Mouse (Mus musculus): ENCODE data around the gene Bak1.
A peak's percentile ranks its signal among the peaks of the same experiment; 100 is the strongest.

The Bak1 gene

DNA sequence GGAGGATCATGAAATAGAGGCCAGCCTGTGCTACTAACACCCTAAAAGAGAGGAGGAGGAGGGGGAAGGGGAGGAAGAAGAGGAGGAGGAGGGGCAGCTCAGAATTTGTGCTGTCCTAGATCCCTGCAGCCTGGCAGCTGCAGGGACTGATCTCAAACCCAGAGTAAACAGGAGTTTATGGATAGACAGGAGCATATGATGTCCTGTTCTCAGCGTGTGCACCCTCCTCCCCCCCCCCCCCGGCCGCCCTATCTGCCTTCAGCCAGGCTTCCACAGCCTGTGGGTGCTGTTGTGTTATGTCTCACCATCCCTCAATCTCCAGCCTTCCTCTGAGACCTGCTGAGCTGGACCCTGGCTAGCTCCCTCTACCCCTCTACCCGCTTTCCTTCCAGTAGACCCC is at the start of gene Bak1:
Bak1 (minus strand) TSS at position 101 of the 400 bp plus-strand sequence.
- DNase-seq (ENCODE audit: extremely low read depth, low read depth) = no peak

DNA sequence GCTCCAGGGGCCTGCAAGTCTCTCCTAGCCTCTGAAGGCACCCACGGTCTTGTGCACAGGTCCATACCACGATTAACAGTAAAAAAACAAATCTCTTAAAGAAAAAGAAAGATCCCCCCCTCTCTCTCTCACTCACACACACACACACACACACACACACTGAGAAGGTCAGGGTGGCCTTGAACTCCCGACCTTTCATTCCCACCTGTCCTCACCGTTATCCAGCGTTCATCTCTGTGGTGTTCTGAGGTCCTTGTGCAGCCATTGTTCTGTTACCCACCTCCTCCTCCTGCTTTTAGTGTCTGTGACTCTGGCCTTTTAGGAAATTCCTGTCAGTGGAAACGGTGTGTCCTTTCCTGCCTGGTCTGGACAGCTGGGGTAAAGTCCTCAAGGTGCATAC is 49.7 kb upstream of the Bak1 start:
- DNase-seq (ENCODE audit: extremely low read depth, low read depth) = no peak

DNA sequence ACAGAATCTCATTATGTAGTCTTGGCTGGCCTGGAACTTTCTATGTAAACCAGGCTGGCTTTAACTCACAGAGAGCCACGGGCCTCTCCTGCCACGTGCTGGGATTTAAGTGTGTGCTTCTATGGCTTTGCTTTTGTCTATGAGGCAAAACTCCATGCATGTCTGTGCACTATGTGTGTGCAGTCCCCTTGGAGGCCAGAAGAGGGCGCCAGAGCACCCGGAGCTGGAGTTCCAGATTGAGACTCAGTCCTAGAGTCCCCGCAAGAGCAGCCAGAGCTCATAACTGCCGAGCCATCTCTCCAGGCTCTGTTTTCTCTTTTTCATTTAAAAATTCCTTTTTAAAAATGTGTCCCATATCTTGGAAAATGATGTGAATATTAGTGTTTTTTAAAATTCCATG is 49.1 kb upstream of the Bak1 start:
- no peak for DNase-seq (ENCODE audit: extremely low read depth, low read depth)

DNA sequence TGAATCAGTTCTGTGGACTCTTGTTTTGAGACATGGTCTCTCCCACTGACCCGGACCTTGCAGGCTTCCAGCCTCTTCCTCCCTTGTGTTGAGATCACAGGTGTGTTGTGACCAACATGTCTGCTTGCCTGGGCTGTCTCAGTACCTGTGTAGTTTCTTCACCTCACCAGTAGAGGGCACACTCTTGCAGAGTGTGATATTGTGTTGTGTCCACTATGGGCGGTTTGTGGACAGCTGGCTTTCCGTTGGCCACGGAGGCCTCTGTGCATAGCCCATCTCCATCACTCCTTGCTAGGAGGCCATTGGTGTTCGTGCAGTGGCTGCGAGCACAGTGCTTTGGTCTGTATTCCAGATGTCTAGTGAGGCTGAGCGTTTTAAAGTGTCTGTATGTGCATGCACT is 48.3 kb upstream of the Bak1 start:
- DNase-seq (ENCODE audit: extremely low read depth, low read depth) = no peak

DNA sequence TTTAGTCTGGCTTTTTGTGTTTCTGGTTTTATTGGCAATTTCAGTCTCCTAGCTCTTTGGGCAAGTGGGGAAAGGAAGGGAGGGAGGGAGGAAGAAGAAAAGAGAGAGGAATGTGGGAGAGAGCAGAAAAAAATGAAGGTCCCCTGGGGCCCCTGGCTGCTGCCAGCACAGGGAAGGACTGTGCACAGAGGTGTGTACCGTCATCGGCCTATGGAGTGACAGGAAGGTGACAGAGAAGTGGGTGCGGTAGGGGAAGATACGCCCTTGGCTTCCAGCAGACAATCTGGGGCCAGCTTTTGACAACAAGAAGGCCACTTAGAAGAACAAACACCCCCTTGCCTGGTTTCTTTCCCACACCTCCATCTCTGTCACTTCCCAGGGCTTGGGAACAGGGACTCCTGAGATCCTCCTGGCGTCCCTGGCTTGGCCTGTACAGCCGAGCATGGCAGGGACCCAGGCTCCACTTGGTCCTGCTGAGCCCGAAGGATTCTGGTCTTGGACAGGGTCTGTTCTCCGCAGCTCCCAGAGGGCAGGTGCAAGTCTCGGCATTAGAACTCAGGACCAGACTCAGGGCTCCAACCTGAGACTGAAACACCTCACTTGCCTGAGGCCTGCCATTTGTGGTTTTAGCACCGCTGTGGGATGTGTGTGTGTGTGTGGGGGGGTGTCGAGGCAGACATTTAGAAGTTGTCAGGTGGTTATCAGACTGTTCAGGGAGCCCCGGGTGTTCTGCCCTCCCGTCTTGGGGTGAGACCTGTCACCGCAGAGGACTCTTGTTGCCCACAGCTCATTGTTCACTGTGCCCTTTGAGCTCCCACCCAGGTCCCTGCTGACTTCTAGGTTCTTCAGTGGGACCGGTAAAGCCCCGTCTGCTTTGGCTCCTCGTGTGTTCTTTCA is 46.3 kb upstream of the Bak1 start:
- DNase-seq (ENCODE audit: extremely low read depth, low read depth) = no peak

DNA sequence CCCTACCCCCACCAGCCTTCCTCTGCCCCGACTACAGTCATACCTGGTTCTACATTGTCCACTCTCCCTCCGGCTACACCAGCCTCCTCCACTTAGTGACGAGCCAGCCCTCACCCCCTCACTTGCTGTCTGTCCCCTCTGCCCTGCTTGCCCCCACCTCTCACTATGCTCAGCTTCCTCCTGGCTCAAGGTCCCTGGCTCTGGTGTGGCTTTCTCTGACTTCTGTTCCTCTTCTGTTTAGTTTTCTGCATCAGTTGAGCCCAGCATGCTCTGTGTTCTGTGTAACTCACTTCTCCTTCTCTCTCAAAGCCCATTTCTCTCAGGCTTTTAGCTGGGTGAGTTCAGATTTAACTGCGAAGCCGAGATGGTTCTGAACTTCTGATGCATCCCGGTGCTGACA is 45.4 kb upstream of the Bak1 start:
- no peak for DNase-seq (ENCODE audit: extremely low read depth, low read depth)

DNA sequence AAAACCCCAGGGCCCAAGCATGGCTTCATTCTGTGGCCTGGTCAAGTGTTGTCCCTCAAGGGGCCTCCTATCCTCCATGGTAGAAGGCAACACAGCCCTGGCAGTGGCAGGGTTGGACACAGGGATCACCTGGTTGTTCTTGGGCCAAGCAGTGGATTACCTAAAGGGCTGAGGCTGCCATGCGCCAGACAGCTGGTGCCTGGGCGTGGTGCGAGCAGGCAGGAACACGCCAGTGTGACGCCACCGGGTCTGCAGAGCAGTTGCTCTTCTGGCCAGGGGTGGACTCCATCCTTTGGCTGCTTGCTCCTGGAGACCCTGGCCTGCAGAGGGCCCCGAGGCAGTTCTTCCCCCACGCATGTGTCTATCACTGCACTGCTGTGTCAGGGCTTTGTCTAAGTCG is 45.0 kb upstream of the Bak1 start:
- no peak for DNase-seq (ENCODE audit: extremely low read depth, low read depth)

DNA sequence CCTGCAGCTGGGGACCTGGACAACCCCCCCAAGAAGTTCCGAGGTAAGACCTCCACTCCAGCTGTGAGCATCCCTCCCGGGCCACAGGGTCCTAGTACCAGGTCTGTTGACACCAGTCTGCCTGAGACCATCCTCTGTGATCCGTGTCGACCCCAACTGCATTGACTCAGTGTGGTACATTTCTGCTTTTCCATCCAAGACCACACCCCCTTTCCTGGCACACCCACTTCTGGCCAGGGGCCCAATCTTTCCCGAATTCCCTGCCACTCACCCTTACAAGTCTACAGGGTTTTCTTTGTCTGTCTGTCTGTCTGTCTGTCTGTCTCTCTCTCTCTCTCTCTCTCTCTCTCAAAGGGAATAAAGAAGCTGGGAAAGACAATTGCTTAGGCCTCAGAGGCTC is 44.3 kb upstream of the Bak1 start:
- DNase-seq (ENCODE audit: extremely low read depth, low read depth) = no peak

DNA sequence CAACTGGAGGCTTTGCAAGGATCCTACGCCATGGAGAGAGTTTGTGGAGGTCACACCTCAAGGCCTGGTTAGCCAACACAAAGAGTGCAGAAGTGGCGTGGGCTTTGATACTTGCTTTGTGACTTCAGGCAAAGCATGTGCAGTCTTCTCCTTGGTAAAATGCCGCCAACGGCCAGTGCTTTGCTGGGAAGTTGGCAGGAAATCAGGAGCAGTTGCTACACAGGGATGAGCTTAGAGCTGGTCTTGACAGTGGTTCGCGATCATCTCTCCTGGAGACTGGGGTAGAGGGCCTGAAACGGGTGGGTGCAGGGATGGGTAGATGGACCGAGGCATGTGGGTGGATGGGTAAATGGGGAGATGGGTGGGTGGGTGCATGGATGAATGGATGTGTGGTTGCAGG is 43.6 kb upstream of the Bak1 start:
- DNase-seq (ENCODE audit: extremely low read depth, low read depth) = no peak

DNA sequence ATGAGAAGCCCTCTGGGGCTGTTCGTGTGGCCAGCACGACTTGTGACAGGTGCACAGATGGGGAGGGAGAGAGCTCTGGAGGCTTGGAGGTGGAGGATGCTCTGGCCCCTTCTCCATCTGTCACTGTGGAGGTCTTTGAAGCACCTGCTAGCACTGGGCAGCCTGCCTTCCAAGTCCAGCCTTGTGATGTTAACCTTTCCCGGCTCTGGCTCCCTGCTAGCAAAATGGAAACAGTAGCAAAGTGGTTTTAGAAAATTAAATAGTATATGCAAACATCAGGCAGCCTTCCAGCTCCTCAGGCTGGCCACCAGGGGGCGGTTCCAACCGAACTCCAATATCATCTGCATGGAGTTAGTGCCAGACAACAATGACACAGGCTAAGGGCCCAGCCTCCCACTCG is 42.8 kb upstream of the Bak1 start:
- no peak for DNase-seq (ENCODE audit: extremely low read depth, low read depth)

DNA sequence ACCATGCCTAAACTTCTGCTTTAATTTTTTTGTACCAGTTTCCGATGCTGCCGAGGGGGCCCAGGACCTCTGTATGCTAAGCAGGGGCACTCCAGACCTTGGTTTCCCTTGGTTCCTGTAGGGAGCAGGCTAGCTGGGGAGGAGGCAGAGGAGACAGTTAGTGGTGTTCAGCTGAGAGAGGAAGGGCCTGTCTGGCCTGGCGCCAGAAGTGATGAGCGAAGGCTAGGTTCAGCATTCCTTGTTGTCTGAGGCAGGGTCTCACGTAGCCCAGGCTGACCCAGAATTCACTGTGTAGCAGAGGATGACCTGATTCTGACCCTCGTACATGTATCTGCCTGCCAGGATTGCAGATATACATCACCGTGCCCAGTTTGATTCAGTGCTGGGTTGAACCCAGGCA is 42.1 kb upstream of the Bak1 start:
- DNase-seq (ENCODE audit: extremely low read depth, low read depth) = no peak

DNA sequence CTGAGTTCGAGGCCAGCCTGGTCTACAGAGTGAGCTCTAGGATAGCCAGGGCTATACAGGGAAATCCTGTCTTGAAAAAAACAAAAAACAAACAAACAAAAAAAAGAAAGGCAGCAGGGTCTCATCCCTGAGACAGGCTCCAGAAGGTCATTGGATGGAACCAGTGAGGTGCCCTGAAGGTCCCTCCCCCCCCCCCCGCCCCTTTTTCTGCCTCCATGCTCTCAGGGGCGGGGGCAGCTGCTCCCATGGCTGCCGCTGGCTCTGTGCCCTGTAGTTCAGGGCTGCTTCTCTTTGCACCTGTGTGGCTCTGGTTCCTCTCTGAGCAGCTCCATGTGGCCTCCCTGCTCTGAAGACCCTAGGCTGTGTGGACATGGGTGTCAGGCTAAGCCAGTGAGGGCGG is 40.3 kb upstream of the Bak1 start:
- no peak for DNase-seq (ENCODE audit: extremely low read depth, low read depth)

DNA sequence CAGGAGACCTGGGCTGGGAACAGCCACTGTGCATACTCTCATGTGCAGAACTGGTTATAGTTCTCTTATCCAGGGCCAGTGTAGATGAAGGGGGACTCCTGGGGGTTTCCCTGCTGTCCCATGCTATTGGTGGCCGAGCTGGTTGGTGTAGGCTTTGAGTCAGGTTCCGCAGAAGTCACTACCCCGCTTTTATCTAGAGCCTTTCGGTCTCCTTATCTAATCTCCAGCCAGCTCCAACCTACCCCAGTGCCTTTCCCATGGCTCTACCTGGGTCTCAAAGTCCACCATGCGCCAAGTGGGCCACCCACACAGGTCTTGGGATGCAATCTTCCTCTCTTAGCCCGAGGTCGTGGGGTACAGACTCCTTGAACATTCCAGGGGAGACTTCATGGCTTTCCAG is 37.3 kb upstream of the Bak1 start:
- no peak for DNase-seq (ENCODE audit: extremely low read depth, low read depth)

DNA sequence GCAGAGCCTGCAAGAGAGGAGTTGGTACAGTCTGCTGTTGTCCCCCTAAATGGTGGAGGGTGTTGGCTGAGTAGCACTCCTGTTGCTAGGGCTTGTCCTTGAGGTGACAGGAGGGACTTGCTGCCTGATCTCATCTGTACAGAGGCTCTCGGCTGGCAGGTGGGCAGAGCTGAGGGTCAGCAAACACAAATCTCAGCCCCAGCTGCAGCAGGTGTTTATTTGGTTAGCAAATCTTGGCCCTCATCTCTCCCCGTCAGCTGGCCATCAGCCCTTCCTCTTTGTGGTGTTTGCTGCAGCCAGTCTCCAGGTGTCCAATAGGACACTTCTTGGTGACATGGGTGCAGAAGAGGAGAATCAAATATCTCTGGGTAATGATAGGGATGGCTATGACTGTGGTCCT is 35.4 kb upstream of the Bak1 start:
- no peak for DNase-seq (ENCODE audit: extremely low read depth, low read depth)

DNA sequence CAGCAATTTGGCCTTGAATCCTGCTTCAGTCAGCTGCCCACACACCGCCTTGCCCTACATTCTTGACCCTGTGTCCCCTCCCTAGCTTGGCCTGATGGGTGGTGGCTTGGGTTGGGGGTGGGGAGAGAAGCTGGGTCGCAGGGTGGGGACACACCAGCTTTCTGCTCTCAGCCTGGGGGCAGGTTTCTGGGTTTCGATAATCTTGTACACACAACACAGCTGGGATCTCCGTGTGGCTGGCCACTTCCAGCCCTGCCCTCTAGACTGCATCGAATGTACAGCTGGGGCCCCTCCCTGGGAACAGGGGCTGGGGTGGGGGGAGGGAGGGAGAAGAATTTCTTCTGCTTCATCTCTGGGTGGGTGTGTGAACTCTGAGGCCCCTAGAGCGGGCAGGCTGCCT is 34.9 kb upstream of the Bak1 start:
- DNase-seq (ENCODE audit: extremely low read depth, low read depth) = no peak

DNA sequence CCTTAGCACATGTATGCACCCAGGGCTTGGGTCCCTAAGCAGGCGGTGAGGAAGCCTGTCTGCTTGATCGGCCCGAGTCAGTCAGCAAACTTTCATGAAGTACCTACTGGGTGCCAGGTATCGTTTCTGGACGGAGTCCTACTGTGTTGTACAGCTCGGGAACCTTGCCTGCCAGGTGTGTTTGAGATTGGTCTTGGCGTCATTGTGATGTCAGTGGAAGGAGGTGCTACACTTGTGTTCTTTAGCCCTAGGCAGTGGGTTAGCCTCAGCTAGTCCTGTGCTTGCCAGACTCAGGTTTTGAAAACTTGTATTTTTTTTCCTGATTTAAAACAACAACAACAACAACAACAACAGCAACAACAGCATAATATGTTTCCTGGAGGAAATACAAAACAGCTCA is 33.9 kb upstream of the Bak1 start:
- DNase-seq (ENCODE audit: extremely low read depth, low read depth) = no peak

DNA sequence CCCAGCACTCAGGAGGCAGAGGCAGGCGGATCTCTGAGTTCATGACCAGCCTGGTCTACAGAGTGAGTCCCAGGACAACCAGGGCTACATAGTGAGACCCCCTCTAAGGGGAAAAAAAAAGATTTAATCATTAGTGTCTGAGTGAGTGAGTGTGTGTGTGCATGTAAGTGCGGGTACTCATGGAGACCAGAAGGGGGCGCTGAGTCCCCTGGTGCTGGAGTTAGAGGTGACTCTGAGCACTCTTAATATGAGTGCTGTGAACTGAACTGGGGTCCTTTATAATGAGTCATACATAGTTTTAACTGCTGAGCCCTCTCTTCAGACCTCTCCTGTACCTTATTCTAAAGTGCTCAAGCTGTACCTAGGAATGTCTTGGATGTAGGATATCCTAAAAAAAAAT is 32.9 kb upstream of the Bak1 start:
- DNase-seq (ENCODE audit: extremely low read depth, low read depth) = no peak

DNA sequence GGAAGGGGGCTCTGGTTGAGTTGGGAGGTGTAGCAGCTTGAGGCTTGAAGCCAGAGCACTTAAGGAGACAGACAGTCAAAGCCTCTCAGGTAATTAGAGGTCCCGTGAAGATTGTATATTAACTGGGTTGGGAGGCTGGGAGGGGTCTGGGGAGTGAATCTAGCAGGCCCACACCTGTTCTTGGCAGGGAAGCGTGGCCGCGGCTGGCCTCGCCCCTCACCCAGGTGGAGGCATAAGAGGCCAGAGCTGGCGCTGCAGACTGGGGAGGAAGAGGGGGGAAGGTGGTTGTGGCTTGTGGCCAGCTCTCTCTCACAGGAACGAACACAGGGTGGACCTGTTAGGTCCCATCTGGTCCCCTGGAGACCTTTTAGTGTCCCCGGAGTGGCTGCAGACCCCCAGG is 31.9 kb upstream of the Bak1 start:
- DNase-seq (ENCODE audit: extremely low read depth, low read depth) = no peak

DNA sequence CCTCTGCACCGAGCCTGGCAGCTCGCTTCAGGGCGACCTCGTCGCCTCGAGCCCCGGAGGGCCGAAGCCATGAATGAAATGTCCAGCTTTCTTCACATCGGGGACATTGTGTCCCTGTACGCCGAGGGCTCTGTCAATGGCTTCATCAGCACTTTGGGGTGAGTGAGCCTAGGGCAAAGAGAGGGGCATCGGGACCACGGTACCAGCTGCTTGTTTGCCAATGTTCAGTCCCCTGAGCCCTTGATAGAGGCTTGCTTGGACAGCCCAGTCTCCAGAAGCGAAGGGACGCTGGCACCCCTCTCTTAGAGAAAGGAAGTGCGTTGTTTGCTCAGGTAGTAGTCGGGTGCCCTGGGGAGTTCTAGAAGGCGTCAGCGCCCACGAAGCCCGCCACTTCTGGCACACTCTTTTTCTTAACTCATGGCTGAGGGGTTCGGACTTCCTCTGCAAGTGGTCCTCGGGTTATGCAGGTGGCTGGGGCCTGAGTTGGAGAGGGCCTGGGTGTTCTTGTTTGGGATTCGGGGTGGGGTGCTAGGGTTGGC is 28.8 kb upstream of the Bak1 start:
- peak; percentile 11 for DNase-seq (ENCODE audit: extremely low read depth, low read depth)

DNA sequence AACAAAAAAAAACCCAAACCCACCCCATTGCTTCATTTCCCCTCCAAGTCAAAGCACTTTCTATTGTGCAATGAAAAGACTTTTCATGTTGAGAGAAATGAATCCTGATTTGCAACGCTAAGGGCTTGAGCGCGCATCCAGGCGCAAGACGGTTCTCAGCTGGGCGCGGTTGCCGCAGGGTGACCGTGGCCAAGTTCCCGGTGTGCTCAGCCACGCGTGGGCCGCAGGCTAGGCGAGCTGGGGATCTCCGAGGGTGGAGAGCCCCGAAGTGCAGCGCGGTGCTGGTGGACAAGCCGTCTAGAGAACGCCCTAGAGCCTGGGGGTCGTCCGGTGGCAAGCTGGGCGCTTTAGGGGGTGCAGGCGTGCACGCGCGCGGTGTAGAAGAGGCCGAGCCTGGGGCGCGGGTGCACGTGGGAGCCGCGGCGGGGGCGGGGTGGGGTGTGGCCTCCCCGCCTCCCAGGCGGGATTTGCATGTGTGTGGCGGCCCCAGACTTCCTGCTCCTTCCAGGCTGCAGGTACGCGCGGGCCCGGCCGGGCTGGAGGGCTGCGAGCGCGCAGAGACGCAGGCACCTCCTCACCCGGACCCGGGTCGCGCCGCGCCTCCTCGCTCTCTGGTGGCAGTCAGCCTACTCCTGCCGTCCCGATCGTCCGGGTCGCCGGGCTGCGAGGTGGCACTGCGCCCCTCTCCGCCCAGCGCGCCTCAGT is 28.2 kb upstream of the Bak1 start, which contains the start of gene Itpr3:
Itpr3 (plus strand) TSS at position 493 of the 705 bp plus-strand sequence.
- DNase-seq (ENCODE audit: extremely low read depth, low read depth) = peak; percentile 39

DNA sequence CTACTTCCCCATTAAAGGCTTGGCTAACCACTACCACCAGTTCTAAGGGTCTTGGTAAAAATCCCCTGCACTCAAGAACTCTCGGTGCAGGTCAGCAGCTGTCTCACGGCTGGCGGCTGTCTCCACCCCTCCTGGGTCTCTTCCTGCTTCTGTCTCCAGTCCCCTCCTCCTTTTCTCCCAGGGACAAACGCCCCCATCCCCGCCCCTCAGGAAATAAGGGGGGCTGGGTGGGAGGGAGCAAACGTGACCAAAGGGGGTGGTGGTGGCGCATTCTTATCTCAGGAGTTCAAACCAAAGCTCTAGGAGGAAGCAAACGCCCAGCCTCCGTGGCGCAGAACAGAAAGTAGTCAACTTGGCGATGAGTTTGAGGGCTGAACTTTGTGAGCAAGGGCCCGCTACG is 27.4 kb upstream of the Bak1 start:
- peak; percentile 93 for DNase-seq (ENCODE audit: extremely low read depth, low read depth)

DNA sequence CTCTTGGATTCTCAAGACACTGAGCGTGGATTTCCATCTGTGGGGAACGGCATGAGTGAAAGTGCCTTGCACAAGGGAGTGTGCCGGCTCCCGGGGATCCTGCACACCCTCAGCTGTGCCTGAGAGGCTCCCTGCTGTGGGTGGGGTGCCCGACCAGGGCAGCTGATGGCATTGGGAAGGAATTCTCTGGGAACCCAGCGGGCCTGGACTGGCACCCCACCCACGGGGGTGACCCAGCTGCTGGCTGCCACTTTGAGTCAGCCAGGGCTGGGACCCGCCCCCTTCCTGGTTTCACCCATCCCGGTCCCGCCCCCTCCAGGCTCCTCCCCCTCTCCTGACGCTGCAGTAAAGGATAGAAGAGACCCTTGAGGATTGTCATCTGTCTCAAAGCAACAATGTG is 22.7 kb upstream of the Bak1 start:
- DNase-seq (ENCODE audit: extremely low read depth, low read depth) = peak; percentile 27

DNA sequence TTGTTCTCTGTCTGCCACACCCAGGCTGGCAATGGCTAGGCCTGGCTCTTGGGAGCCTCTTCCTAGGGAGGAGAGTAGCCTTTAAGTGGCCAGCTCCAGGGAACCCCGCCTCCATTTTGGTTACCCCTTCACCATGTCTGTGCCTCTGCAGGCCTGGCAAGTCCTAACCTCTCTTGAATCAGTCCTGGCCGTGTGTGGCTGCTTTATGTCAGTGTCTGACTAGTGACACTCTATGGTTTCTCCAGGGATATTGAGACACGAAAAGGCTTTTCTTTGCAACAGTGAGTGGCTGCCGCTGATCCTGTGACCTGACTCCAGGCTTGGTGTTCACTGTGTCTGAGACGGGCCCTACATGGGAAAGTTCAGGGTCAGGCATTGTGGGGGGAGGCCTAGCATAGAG is 22.0 kb upstream of the Bak1 start:
- no peak for DNase-seq (ENCODE audit: extremely low read depth, low read depth)

Data from MEL-GATA-1-ER (cell line).